Mouse (Mus musculus) left cerebral cortex, postnatal 10 days (tissue): ENCODE measurements around the gene Syt11. TPM values are rescaled to one million over a fixed set of nuclear protein-coding genes. Genes with fewer than 3 reads are reported as not detected.

ENCODE experiments used
- total RNA-seq, 2 experiments: library from RNA; stranded (reverse); gene quantifications; 2 replicates each; pipeline ENCODE4 v1.2.3; 2021

Syt11 gene
- total RNA-seq, 2 experiments from 2014 or later, result 433 to 447 TPM

Other genes starting within 250 kb of the Syt11 start
- 10 to 100 TPM in 1 of 2 experiments, 1 to 10 TPM in 1; 6.9 to 10.7 TPM for gene Mex3a, start 242.8 kb downstream of the Syt11 start, total RNA-seq
- gene Rab25, start 226.9 kb downstream of the Syt11 start, total RNA-seq, result not detected
- gene Lamtor2, start 222.1 kb downstream of the Syt11 start, total RNA-seq, result 100 to 1,000 TPM; 109 to 110 TPM
- gene Ubqln4, start 221.4 kb downstream of the Syt11 start, total RNA-seq, result 10 to 100 TPM; 78.8 to 82.6 TPM
- 100 to 1,000 TPM; 127 to 128 TPM for gene Ssr2, start 199.3 kb downstream of the Syt11 start, total RNA-seq
- gene Arhgef2, start 169.2 kb downstream of the Syt11 start, total RNA-seq, result 100 to 1,000 TPM; 257 to 264 TPM
- not detected for gene Rxfp4, start 122.0 kb downstream of the Syt11 start, total RNA-seq
- 10 to 100 TPM; 52.0 to 55.7 TPM for gene Khdc4, start 89.4 kb downstream of the Syt11 start, total RNA-seq
- 10 to 100 TPM; 42.9 to 55.5 TPM for gene Rit1, start 58.3 kb downstream of the Syt11 start, total RNA-seq
- gene Gon4l, start 60.1 kb upstream of the Syt11 start, total RNA-seq, result 10 to 100 TPM; 43.1 to 44.8 TPM
- 10 to 100 TPM; 28.9 to 31.9 TPM for gene Msto1, start 138.8 kb upstream of the Syt11 start, total RNA-seq
- gene Ash1l, start 175.5 kb upstream of the Syt11 start, total RNA-seq, result 10 to 100 TPM; 59.9 to 62.0 TPM
- 100 to 1,000 TPM; 116 to 120 TPM for gene Dap3, start 176.0 kb upstream of the Syt11 start, total RNA-seq